Mouse (Mus musculus) adrenal gland, postnatal 14 days (tissue): ENCODE measurements around the gene Thoc5. TPM values are rescaled to one million over a fixed set of nuclear protein-coding genes. Genes with fewer than 3 reads are reported as not detected.

Source experiments
- DNase-seq: peaks from one replicate; pipeline ENCODE4 v3.0.0; 2021; ENCODE audit warnings: mixed read lengths
- long read RNA-seq, 2 experiments: library from polyadenylated mRNA; stranded (forward); transcript quantifications; one replicate each; pipeline ENCODE4 v2.0.0; 2021
- total RNA-seq: library from RNA; stranded (reverse); gene quantifications from 2 replicates; pipeline ENCODE4 v1.2.3, GENCODE M21; 2021

Thoc5 gene
- total RNA-seq: 29.9 and 34.6 TPM in 2 replicates
- long read RNA-seq, experiment 1, transcript Thoc5-201 (20 exons, 2,235 nt): major isoform, 43 of 52 reads
- long read RNA-seq, experiment 1, partial matches to known transcripts: 3 of 52 reads
- long read RNA-seq, experiment 1, other reads (novel, unspliced or antisense): 6 of 52 reads
- long read RNA-seq, experiment 2, transcript Thoc5-201 (20 exons, 2,235 nt): major isoform, 11 of 14 reads
- long read RNA-seq, experiment 2, partial matches to known transcripts: 2 of 14 reads
- long read RNA-seq, experiment 2, other reads (novel, unspliced or antisense): 1 of 14 reads

GRCm38 (mm10) chr11:4894848-4895816 lies at the start of gene Thoc5:
Gene Thoc5 (plus strand): TSS chr11:4895320.
- peak; percentile 90 for DNase-seq

- DNase-seq: peak; percentile 68
These were observed 46.5 kb upstream of the Thoc5 start for GRCm38 (mm10) chr11:4848483-4849248.

- DNase-seq: peak; percentile 98
These were observed 45.7 kb upstream of the Thoc5 start, which contains the start of gene Nf2 for GRCm38 (mm10) chr11:4849258-4849943. Gene Nf2 (minus strand): TSS chr11:4849536.

- no peak for DNase-seq
These were observed 44.7 kb upstream of the Thoc5 start for GRCm38 (mm10) chr11:4850404-4850803.

- DNase-seq: no peak
These were observed 42.1 kb upstream of the Thoc5 start for GRCm38 (mm10) chr11:4853021-4853420.

GRCm38 (mm10) chr11:4854181-4854580 lies 40.9 kb upstream of the Thoc5 start:
- no peak for DNase-seq

GRCm38 (mm10) chr11:4858416-4858815 lies 36.7 kb upstream of the Thoc5 start:
- no peak for DNase-seq

GRCm38 (mm10) chr11:4860986-4861385 lies 34.1 kb upstream of the Thoc5 start:
- no peak for DNase-seq

GRCm38 (mm10) chr11:4861816-4862604 lies 33.1 kb upstream of the Thoc5 start:
- no peak for DNase-seq

- no peak for DNase-seq
These were observed 32.4 kb upstream of the Thoc5 start for GRCm38 (mm10) chr11:4862730-4863129.

- peak; percentile 79 for DNase-seq
These were observed 29.4 kb upstream of the Thoc5 start for GRCm38 (mm10) chr11:4865645-4866251.

GRCm38 (mm10) chr11:4873755-4874475 lies 21.2 kb upstream of the Thoc5 start, which contains the start of gene Nipsnap1:
Gene Nipsnap1 (plus strand): TSS chr11:4873951.
- DNase-seq: peak; percentile 88

- peak; percentile 29 for DNase-seq
These were observed 20.6 kb upstream of the Thoc5 start for GRCm38 (mm10) chr11:4874551-4874950.

- no peak for DNase-seq
These were observed 14.0 kb upstream of the Thoc5 start for GRCm38 (mm10) chr11:4881087-4881486.

- DNase-seq: peak; percentile 70
These were observed 12.1 kb upstream of the Thoc5 start for GRCm38 (mm10) chr11:4882892-4883627.

- DNase-seq: peak; percentile 62
These were observed 9.7 kb upstream of the Thoc5 start for GRCm38 (mm10) chr11:4885385-4885903.

- no peak for DNase-seq
These were observed 8.1 kb upstream of the Thoc5 start for GRCm38 (mm10) chr11:4886987-4887386.

- peak; percentile 58 for DNase-seq
These were observed 5.3 kb downstream of the Thoc5 start for GRCm38 (mm10) chr11:4900437-4900836.

- no peak for DNase-seq
These were observed 6.8 kb downstream of the Thoc5 start for GRCm38 (mm10) chr11:4901956-4902355.
